Mouse (Mus musculus) urinary bladder, postnatal 0 days (tissue): ENCODE data around the gene Yrdc. TPM values are rescaled to one million over a fixed set of nuclear protein-coding genes. Genes with fewer than 3 reads are reported as not detected.

Experiments used
- polyA plus RNA-seq: library from polyadenylated mRNA; unstranded; fragments of >200 nt; fragmentation: Nextera tagmentation; extraction: Ambion mirVana; gene quantifications from 2 replicates; pipeline ENCODE4 v1.2.1, GENCODE M21; 2015

Yrdc gene
- polyA plus RNA-seq, result 23.5 and 27.8 TPM in 2 replicates

GRCm38 (mm10) chr4:124850261-124850913 lies at the start of gene Yrdc:
TSS of gene Yrdc (plus strand) at chr4:124850679.

GRCm38 (mm10) chr4:124801552-124802308 lies 48.7 kb upstream of the Yrdc start, which contains the start of gene Mtf1:
TSS of gene Mtf1 (plus strand) at chr4:124802104.

GRCm38 (mm10) chr4:124850933-124851658 lies 617 bp downstream of the Yrdc start, which contains the start of gene 1110065P20Rik:
TSS of gene 1110065P20Rik (minus strand) at chr4:124851196.

GRCm38 (mm10) chr4:124861283-124862188 lies 11.1 kb downstream of the Yrdc start, which contains the start of gene Maneal:
TSS of gene Maneal (minus strand) at chr4:124862171.

GRCm38 (mm10) chr4:124880599-124880998 lies 30.1 kb downstream of the Yrdc start, which contains the start of gene Epha10:
TSS of gene Epha10 (plus strand) at chr4:124880899.

Other genes starting within 250 kb of the Yrdc start
- gene 3100002H09Rik, start 239.9 kb upstream of the Yrdc start, polyA plus RNA-seq, result not detected in 2 replicates
- gene Pou3f1, start 193.9 kb upstream of the Yrdc start, polyA plus RNA-seq, result 0.13 and 0.17 TPM in 2 replicates
- 47.4 and 55.6 TPM in 2 replicates for gene Utp11, start 157.1 kb upstream of the Yrdc start, polyA plus RNA-seq
- 12.1 and 14.2 TPM in 2 replicates for gene Fhl3, start 150.0 kb upstream of the Yrdc start, polyA plus RNA-seq
- 65.8 and 73.5 TPM in 2 replicates for gene Sf3a3, start 135.9 kb upstream of the Yrdc start, polyA plus RNA-seq
- 9.1 and 12.3 TPM in 2 replicates for gene Inpp5b, start 108.8 kb upstream of the Yrdc start, polyA plus RNA-seq
- gene Mtf1, start 48.6 kb upstream of the Yrdc start, polyA plus RNA-seq, result 10.1 and 11.6 TPM in 2 replicates
- gene 1110065P20Rik, start 517 bp downstream of the Yrdc start, polyA plus RNA-seq, result 66.9 and 78.5 TPM in 2 replicates
- 0.06 and 0.17 TPM in 2 replicates for gene Maneal, start 11.5 kb downstream of the Yrdc start, polyA plus RNA-seq
- not detected in 2 replicates for gene Epha10, start 30.2 kb downstream of the Yrdc start, polyA plus RNA-seq
- gene 9930104L06Rik, start 86.4 kb downstream of the Yrdc start, polyA plus RNA-seq, result 7.6 and 7.9 TPM in 2 replicates
- gene Cdca8, start 88.6 kb downstream of the Yrdc start, polyA plus RNA-seq, result 19.8 and 29.5 TPM in 2 replicates
- gene Rspo1, start 135.8 kb downstream of the Yrdc start, polyA plus RNA-seq, result 10.9 and 11.9 TPM in 2 replicates
- gene Gnl2, start 165.9 kb downstream of the Yrdc start, polyA plus RNA-seq, result 45.0 and 46.7 TPM in 2 replicates
- 0.07 TPM in 1 of 2 replicates, not detected in the other for gene Dnali1, start 215.0 kb downstream of the Yrdc start, polyA plus RNA-seq
- 12.5 and 14.9 TPM in 2 replicates for gene Snip1, start 216.0 kb downstream of the Yrdc start, polyA plus RNA-seq
- 23.1 and 28.3 TPM in 2 replicates for gene Meaf6, start 234.5 kb downstream of the Yrdc start, polyA plus RNA-seq